Mouse (Mus musculus) liver, embryonic 12.5 days (tissue): ENCODE data around the gene Klc2. TPM values are rescaled to one million over a fixed set of nuclear protein-coding genes. Genes with fewer than 3 reads are reported as not detected.
"Not testable (repeated sequence)": the region's sequence is repeated elsewhere in the genome, so short reads cannot be mapped to it uniquely, and the experiment has no call there.

ENCODE experiments used
- ATAC-seq: fragments of 200-750 bp; cut with Nextera tagmentation; 2 replicates; pipeline ENCODE4 v1.8.0; 2017; ENCODE audit warnings: moderate number of reproducible peaks, mild to moderate bottlenecking, moderate library complexity
- H3K27ac ChIP-seq: fragments of 300-500 bp; sonication (generic); 2 replicates; pipeline ENCODE4 v1.5.1; 2016; ENCODE audit warnings: mild to moderate bottlenecking
- H3K27me3 ChIP-seq: fragments of 300-500 bp; sonication (generic); replicated peaks from 2 replicates; pipeline ENCODE4 v1.6.1; 2016; ENCODE audit warnings: mild to moderate bottlenecking, moderate library complexity
- H3K36me3 ChIP-seq: fragments of 300-500 bp; sonication (generic); 2 replicates; pipeline ENCODE4 v1.6.1; 2016; ENCODE audit warnings: mild to moderate bottlenecking, moderate library complexity
- H3K4me1 ChIP-seq: fragments of 300-500 bp; sonication (generic); 2 replicates; pipeline ENCODE4 v1.6.1; 2016
- H3K4me2 ChIP-seq: fragments of 300-500 bp; sonication (generic); 2 replicates; pipeline ENCODE4 v1.6.1; 2016; ENCODE audit warnings: mild to moderate bottlenecking, moderate library complexity
- H3K4me3 ChIP-seq: fragments of 300-500 bp; sonication (generic); 2 replicates; pipeline ENCODE4 v1.5.1; 2016; ENCODE audit warnings: mild to moderate bottlenecking, moderate library complexity
- H3K9ac ChIP-seq: fragments of 300-500 bp; sonication (generic); 2 replicates; pipeline ENCODE4 v1.6.1; 2016; ENCODE audit warnings: mild to moderate bottlenecking, moderate library complexity
- H3K9me3 ChIP-seq: fragments of 300-500 bp; sonication (generic); replicated peaks from 2 replicates; pipeline ENCODE4 v1.6.1; 2016; ENCODE audit warnings: mild to moderate bottlenecking, moderate library complexity
- WGBS: fragments of 180-500 bp; shearing (Covaris S2); methylation state at CpG from one replicate; pipeline ENCODE4 v1.1.7; 2016; ENCODE audit not compliant: insufficient replicate concordance; 5-methylcytosine and 5-hydroxymethylcytosine counted together
- polyA plus RNA-seq: library from polyadenylated mRNA; unstranded; fragments of >200 nt; fragmentation: Nextera tagmentation; extraction: Ambion mirVana; gene quantifications from 2 replicates; pipeline ENCODE4 v1.2.1, GENCODE M21; 2016

Klc2 gene
- polyA plus RNA-seq, 1 experiment from 2014 or later, result 4.9 TPM

DNA sequence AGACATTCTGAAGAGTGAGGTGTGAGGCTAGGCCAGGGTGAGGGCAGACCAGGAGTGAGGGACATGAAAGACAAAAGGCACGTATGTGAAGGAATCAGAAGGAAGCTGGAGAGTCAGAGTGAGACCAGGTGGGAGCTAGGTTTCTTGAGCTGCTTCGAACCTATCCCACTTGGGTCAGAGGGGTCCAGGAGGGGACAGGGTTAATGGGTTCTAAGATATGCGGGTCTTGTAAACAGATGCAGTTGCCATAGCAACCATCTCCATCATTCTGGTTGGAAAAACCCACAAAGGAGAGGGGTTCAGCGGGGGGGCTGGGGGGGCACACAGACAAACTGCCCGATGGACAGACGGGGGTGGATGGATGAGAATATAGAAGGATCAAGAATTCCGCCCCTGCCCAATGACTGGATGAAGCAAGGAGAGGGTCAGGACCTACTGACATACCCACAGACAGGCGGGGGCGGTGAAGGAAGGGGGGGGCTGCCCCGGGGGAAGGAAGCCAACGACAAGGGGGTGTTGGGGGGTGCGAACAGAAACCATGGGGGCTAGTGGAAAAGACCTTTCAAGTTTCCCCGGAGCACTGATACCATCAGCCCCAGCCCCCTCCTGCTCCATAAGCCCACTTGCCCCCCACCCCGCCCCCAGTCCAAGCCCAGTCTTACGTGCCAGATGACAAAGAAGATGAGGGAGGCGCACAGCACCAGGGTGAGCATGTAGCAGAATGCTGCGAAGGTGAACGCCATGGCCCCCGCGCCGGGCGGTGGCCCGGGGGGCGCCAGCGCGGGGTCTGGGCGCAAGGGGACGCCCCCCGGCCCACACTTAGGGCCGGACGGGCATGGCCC, 20.6 kb downstream of the Klc2 start:
- H3K27me3 ChIP-seq, result peaks cover 38% of the 10 kb centered on the region
- H3K9me3 ChIP-seq, result no peaks in the 10 kb centered on the region
- 6% methylated on average over 29 of the region's 31 CpGs for WGBS
- no peak for ATAC-seq
- peak overlapping the region; percentile 71 for H3K9ac ChIP-seq
- peak overlapping the region; percentile 54 for H3K4me3 ChIP-seq
- H3K36me3 ChIP-seq, result peaks cover 41% of the 10 kb centered on the region
- H3K4me1 ChIP-seq, result peaks cover 44% of the 10 kb centered on the region
- H3K27ac ChIP-seq, result no peak overlapping the region
- H3K4me2 ChIP-seq, result peak overlapping the region; percentile 92

DNA sequence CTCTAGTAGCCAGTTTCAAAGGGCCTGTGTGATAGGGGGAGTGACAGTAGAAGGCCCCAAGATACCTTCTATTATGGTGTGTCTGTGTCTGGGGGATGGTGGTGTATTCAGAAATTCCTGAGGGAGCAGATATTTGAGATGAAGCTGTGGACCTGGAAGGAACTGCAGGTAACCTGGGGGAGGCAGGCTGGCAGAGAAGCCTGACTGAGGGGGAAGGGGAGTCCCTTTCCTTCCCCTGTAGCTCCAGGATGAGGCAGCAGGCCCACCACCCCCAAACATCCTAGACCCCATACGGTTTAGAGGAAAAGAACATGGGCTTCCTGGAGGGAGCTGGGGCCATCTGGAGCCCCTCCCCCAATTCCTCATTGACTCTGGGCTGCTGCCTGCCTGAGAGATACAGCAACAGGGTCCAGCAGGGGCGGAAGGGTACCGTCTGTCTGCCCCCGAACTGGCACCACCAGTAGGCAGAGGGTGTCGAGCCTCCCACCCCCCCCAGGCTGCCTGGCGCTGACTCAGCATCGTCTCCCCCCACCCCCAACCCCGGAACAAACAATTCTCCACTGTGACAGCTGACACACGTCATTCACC, 22.4 kb downstream of the Klc2 start:
- H3K36me3 ChIP-seq, result peaks cover 41% of the 10 kb centered on the region
- no peak overlapping the region for H3K9ac ChIP-seq
- no peak overlapping the region for H3K27ac ChIP-seq
- no peak overlapping the region for H3K4me3 ChIP-seq
- H3K27me3 ChIP-seq, result peaks cover 38% of the 10 kb centered on the region
- 15% methylated on average over 9 of the region's 9 CpGs for WGBS
- ATAC-seq, result no peak
- H3K9me3 ChIP-seq, result no peaks in the 10 kb centered on the region
- peaks cover 44% of the 10 kb centered on the region for H3K4me1 ChIP-seq
- 0 out of 2 replicates have a peak overlapping the region, but pooled peaks have one; percentile 10 for H3K4me2 ChIP-seq

DNA sequence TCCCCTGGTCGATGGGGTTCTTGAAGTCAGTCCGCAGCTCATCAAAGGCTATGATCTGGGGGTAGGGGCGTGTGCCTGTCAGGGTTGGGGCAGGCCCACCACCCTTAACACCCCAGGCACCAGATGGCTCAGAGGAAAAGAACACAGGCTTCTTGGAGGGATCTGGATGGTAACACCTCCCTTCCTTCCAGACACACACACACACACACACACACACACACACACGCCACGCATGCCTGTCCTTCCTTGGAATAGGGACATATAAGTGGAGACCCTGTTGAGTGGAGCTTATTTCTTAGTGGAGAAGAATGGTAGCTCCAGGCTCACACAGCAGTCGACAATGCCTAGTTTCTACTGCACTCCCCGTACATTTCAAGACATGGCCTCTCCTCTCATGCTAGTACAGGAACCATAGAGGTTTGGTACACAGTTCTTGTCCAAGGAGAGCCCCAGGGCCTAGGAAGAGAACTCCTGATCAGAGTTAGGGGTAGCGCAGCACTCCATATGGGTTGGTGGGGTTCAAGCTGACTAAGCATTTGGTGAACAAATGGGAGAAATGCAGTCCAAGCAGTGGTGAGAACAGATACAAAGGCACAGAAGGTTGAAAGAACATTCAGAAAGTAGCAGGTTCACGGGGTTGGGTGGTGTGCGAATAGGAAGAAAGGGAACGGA, 23.5 kb downstream of the Klc2 start:
- Histone ChIP-seq H3K4me3 (no peak overlapping the region), H3K36me3 (peaks cover 38% of the 10 kb centered on the region), H3K4me2 (no peak overlapping the region), H3K27ac (no peak overlapping the region), H3K9ac (no peak overlapping the region), H3K27me3 (peaks cover 38% of the 10 kb centered on the region), H3K9me3 (no peaks in the 10 kb centered on the region), H3K4me1 (peaks cover 44% of the 10 kb centered on the region)
- no peak for ATAC-seq
- 51% methylated on average over 11 of the region's 11 CpGs for WGBS

- Histone ChIP-seq H3K27me3 (peaks cover 38% of the 10 kb centered on the region), H3K4me2 (peak overlapping the region; percentile 16; the same call in 1 of the 2 replicates), H3K36me3 (peaks cover 36% of the 10 kb centered on the region)
Observed at GRCm38 (mm10) chr19:5094243-5094632, 24.1 kb downstream of the Klc2 start.

GRCm38 (mm10) chr19:5093481-5094242, 24.7 kb downstream of the Klc2 start:
- no peaks in the 10 kb centered on the region for H3K9me3 ChIP-seq
- H3K27me3 ChIP-seq, result peaks cover 38% of the 10 kb centered on the region
- no peak overlapping the region for H3K4me3 ChIP-seq
- H3K4me2 ChIP-seq, result peak overlapping the region; percentile 16; the same call in 1 of the 2 replicates
- WGBS, result 65% methylated on average over 12 of the region's 12 CpGs
- no peak overlapping the region for H3K9ac ChIP-seq
- peaks cover 50% of the 10 kb centered on the region for H3K4me1 ChIP-seq
- no peak for ATAC-seq
- H3K27ac ChIP-seq, result no peak overlapping the region
- peaks cover 35% of the 10 kb centered on the region for H3K36me3 ChIP-seq

More at GRCm38 (mm10) chr19:5094243-5094632, 24.1 kb downstream of the Klc2 start:
- peak; percentile 64 for ATAC-seq
- WGBS, result 3% methylated on average over 21 of the region's 21 CpGs
- Histone ChIP-seq H3K27ac (no peak overlapping the region), H3K9me3 (no peaks in the 10 kb centered on the region), H3K4me3 (no peak overlapping the region), H3K9ac (no peak overlapping the region), H3K4me1 (peaks cover 47% of the 10 kb centered on the region)

DNA sequence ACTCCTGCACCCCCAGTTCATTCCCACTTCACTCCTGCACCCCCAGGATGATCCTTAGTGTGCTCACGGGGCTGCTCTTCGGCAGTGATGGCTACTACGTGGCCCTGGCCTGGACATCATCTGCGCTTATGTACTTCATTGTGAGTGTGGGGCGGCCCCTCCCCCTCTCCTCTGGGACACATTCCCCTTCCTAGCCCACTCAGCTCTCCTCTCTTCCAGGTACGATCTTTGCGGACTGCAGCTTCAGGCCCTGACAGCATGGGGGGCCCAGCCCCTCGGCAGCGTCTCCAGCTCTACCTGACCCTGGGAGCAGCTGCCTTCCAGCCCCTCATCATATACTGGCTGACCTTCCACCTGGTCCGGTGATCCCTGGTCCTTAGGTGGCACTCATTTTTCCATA, 26.3 kb downstream of the Klc2 start:
- H3K36me3 ChIP-seq, result peaks cover 35% of the 10 kb centered on the region
- no peak overlapping the region for H3K4me2 ChIP-seq
- H3K4me1 ChIP-seq, result peaks cover 43% of the 10 kb centered on the region
- no peak overlapping the region for H3K4me3 ChIP-seq
- H3K9me3 ChIP-seq, result no peaks in the 10 kb centered on the region
- H3K9ac ChIP-seq, result no peak overlapping the region
- ATAC-seq, result no peak
- WGBS, result 89% methylated on average over 10 of the region's 10 CpGs
- H3K27me3 ChIP-seq, result peaks cover 31% of the 10 kb centered on the region
- H3K27ac ChIP-seq, result no peak overlapping the region

- Histone ChIP-seq H3K9me3 (no peaks in the 10 kb centered on the region), H3K27ac (no peak overlapping the region), H3K4me3 (peak overlapping the region; percentile 84), H3K9ac (peak overlapping the region; percentile 74; the same call in 1 of the 2 replicates), H3K4me1 (peaks cover 37% of the 10 kb centered on the region), H3K4me2 (peak overlapping the region; percentile 84), H3K36me3 (peaks cover 35% of the 10 kb centered on the region), H3K27me3 (peaks cover 30% of the 10 kb centered on the region)
- WGBS, result 80% methylated on average over 4 of the region's 4 CpGs
- no peak for ATAC-seq
Observed at GRCm38 (mm10) chr19:5089324-5089723, 29.0 kb downstream of the Klc2 start.

GRCm38 (mm10) chr19:5087884-5088728, 30.3 kb downstream of the Klc2 start, which contains the start of gene Yif1a:
TSS of gene Yif1a (plus strand) at chr19:5088538.
- H3K4me3 ChIP-seq, result peak within 1 kb of the TSS; percentile 84

GRCm38 (mm10) chr19:5086533-5086932, 31.8 kb downstream of the Klc2 start:
- not testable (repeated sequence) for H3K27ac ChIP-seq, H3K4me3 ChIP-seq, H3K4me2 ChIP-seq, H3K9ac ChIP-seq, H3K9me3 ChIP-seq, ATAC-seq
- Histone ChIP-seq H3K36me3 (peaks cover 18% of the 10 kb centered on the region), H3K4me1 (peaks cover 31% of the 10 kb centered on the region), H3K27me3 (peaks cover 58% of the 10 kb centered on the region)
- WGBS, result 47% methylated on average over 4 of the region's 4 CpGs

More at GRCm38 (mm10) chr19:5087884-5088728, 30.3 kb downstream of the Klc2 start, which contains the start of gene Yif1a:
- Histone ChIP-seq H3K9ac (peak within 1 kb of the TSS; percentile 74), H3K9me3 (no peaks in the 10 kb centered on the region), H3K4me1 (peaks cover 31% of the 10 kb centered on the region), H3K4me2 (peak within 1 kb of the TSS; percentile 84), H3K27me3 (peaks cover 42% of the 10 kb centered on the region), H3K27ac (peak within 1 kb of the TSS; percentile 87), H3K36me3 (peaks cover 34% of the 10 kb centered on the region)
- under 1% methylated on average over 58 of the region's 58 CpGs for WGBS
- ATAC-seq, result peak; percentile 90

DNA sequence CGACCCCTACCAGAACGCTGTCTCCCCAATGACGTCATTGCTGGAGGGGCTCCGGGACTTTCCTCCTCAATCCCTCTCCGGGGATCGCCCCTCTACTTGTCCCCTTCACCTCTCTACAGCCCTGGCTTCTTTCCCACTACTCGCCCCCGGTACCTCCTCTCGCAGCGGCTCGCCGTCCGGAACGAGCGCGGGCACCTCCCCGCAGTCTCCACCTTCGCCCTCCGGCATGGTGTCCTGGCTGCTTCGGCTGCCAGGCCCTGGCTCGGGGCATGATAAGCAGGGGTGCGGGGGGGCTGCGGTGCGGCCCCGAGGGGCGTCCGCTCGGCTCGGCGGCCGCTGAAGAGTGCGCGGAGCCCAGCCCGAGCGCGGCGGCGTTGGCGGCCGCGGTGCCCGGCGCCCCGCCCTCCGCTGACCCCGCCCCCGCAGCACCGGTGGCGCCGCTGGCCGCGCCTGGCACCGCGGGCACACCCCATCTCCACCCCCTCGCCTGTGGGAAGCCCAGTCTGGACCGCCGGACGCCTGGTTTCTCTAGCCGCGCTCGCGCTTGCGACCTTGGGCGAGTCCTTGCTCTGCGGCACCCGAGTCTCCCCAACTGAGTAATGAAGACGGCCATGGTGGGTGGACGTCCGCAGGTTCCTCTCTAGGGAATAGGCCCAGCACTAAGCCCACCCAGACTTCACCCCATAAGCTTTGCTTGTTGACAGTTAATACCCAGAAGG, 33.1 kb downstream of the Klc2 start, which contains the start of gene Tmem151a:
Gene Tmem151a (minus strand): TSS at position 387 of the 719 bp plus-strand sequence.
- ATAC-seq, result no peak
- Histone ChIP-seq H3K4me1 (peaks cover 31% of the 10 kb centered on the region), H3K4me3 (peak within 1 kb of the TSS; percentile 57), H3K4me2 (peak within 1 kb of the TSS; percentile 81), H3K27ac (no peak within 1 kb of the TSS), H3K27me3 (peaks cover 70% of the 10 kb centered on the region), H3K9me3 (no peaks in the 10 kb centered on the region), H3K36me3 (peaks cover 7% of the 10 kb centered on the region; the same call in 1 of the 2 replicates), H3K9ac (no peak within 1 kb of the TSS)
- 2% methylated on average over 69 of the region's 69 CpGs for WGBS
